Mouse (Mus musculus) thymus, adult 2 months (tissue): ENCODE data around the gene Gjc1.

Experiments used
- CTCF ChIP-seq: fragments of 200-500 bp; IDR thresholded peaks from 2 replicates; pipeline ENCODE4 v1.5.1; 2012; ENCODE audit warnings: mild to moderate bottlenecking, control low read depth, low read length, moderate library complexity, borderline replicate concordance; ENCODE audit not compliant: control insufficient read depth, poor library complexity, insufficient read depth; ENCODE audit errors: extremely low read depth
- POLR2A ChIP-seq: fragments of 200-500 bp; IDR thresholded peaks from 2 replicates; pipeline ENCODE4 v1.6.1; 2012; ENCODE audit warnings: mild to moderate bottlenecking, low read length, control low read depth, moderate library complexity; ENCODE audit not compliant: control insufficient read depth, poor library complexity, insufficient read depth; ENCODE audit errors: extremely low read depth

- TF ChIP-seq CTCF (no peak), POLR2A (no peak)
These were observed 39.5 kb upstream of the Gjc1 start for GRCm38 (mm10) chr11:102858951-102859350.
